Mouse (Mus musculus) kidney, postnatal 0 days (tissue): Measurements from ENCODE around the gene Nckap1l. TPM values are rescaled to one million over a fixed set of nuclear protein-coding genes. Genes with fewer than 3 reads are reported as not detected.

Experiments
- ATAC-seq: fragments of 200-750 bp; cut with Nextera tagmentation; replicated peaks from 2 replicates; pipeline ENCODE4 v1.8.0; 2017; ENCODE audit warnings: low read depth, moderate number of reproducible peaks, moderate TSS enrichment, moderate library complexity; ENCODE audit not compliant: low FRiP score
- DNase-seq: peaks from one replicate; pipeline ENCODE4 v3.0.0-alpha.2; 2016; ENCODE audit warnings: low spot score
- H3K27ac ChIP-seq: fragments of 300-500 bp; sonication (generic); 2 replicates; pipeline ENCODE4 v1.5.1; 2014; ENCODE audit warnings: mild to moderate bottlenecking
- H3K27me3 ChIP-seq: fragments of 300-500 bp; sonication (generic); 2 replicates; pipeline ENCODE4 v1.6.1; 2014; ENCODE audit warnings: low read length, mixed read lengths; ENCODE audit not compliant: insufficient read depth
- H3K36me3 ChIP-seq: fragments of 300-500 bp; sonication (generic); 2 replicates; pipeline ENCODE4 v1.6.1; 2014; ENCODE audit warnings: low read length, mixed read lengths; ENCODE audit not compliant: insufficient read depth
- H3K4me1 ChIP-seq: fragments of 300-500 bp; sonication (generic); replicated peaks from 2 replicates; pipeline ENCODE4 v1.6.1; 2014; ENCODE audit warnings: antibody characterized with exemption, low read length, mixed read lengths; ENCODE audit not compliant: insufficient read depth
- H3K4me2 ChIP-seq: fragments of 300-500 bp; sonication (generic); 2 replicates; pipeline ENCODE4 v1.6.1; 2014; ENCODE audit warnings: mild to moderate bottlenecking, low read length, moderate library complexity, mixed read lengths
- H3K4me3 ChIP-seq: fragments of 300-500 bp; sonication (generic); replicated peaks from 2 replicates; pipeline ENCODE4 v1.5.1; 2014; ENCODE audit warnings: low read depth, low read length
- H3K9ac ChIP-seq: fragments of 300-500 bp; sonication (generic); 2 replicates; pipeline ENCODE4 v1.6.1; 2014; ENCODE audit warnings: low read depth, low read length
- H3K9me3 ChIP-seq: fragments of 300-500 bp; sonication (generic); replicated peaks from 2 replicates; pipeline ENCODE4 v1.6.1; 2016; ENCODE audit warnings: low read length, inconsistent platforms, mixed read lengths
- CTCF ChIP-seq: IDR thresholded peaks from 2 replicates; pipeline ENCODE4 v1.5.1; 2016; ENCODE audit warnings: antibody characterized with exemption, low read depth, mild to moderate bottlenecking, moderate library complexity
- WGBS: fragments of 180-500 bp; shearing (Covaris S2); extraction: QIAGEN DNeasy Blood & Tissue Kit; methylation state at CpG from one replicate; pipeline ENCODE4 v1.1.7; 2014; 5-methylcytosine and 5-hydroxymethylcytosine counted together
- polyA plus RNA-seq: library from polyadenylated mRNA; unstranded; fragments of >200 nt; fragmentation: Nextera tagmentation; extraction: Ambion mirVana; gene quantifications from 2 replicates; pipeline ENCODE4 v1.2.1, GENCODE M21; 2015

The Nckap1l gene
- polyA plus RNA-seq, 1 experiment from 2014 or later = 1.2 TPM

- no peaks in the 10 kb centered on the region for H3K4me1 ChIP-seq
- no peak for TF ChIP-seq CTCF
- DNase-seq (no peak), ATAC-seq (no peak)
- H3K27me3 ChIP-seq = 0 out of 2 replicates have a peak, but pooled peaks cover 6% of the 10 kb centered on the region
- no peak overlapping the region for H3K9ac ChIP-seq
- H3K36me3 ChIP-seq = no peaks in the 10 kb centered on the region
- H3K27ac ChIP-seq = no peak overlapping the region
- no peak overlapping the region for H3K4me2 ChIP-seq
- WGBS = 64% methylated on average over 10 of the region's 10 CpGs
- H3K4me3 ChIP-seq = no peak overlapping the region
- no peaks in the 10 kb centered on the region for H3K9me3 ChIP-seq
Measured at GRCm38 (mm10) chr15:103496204-103497140, 42.9 kb downstream of the Nckap1l start.

GRCm38 (mm10) chr15:103498157-103498556, 44.6 kb downstream of the Nckap1l start:
- H3K9ac ChIP-seq = no peak overlapping the region
- H3K4me2 ChIP-seq = no peak overlapping the region
- no peak overlapping the region for H3K27ac ChIP-seq
- H3K4me1 ChIP-seq = no peaks in the 10 kb centered on the region
- H3K9me3 ChIP-seq = no peaks in the 10 kb centered on the region
- no peak for TF ChIP-seq CTCF
- 0 out of 2 replicates have a peak, but pooled peaks cover 6% of the 10 kb centered on the region for H3K27me3 ChIP-seq
- 27% methylated on average over 3 of the region's 3 CpGs for WGBS
- ATAC-seq = no peak
- no peak overlapping the region for H3K4me3 ChIP-seq
- no peak for DNase-seq
- no peaks in the 10 kb centered on the region for H3K36me3 ChIP-seq

- Histone ChIP-seq H3K27me3 (peaks cover 13% of the 10 kb centered on the region), H3K27ac (no peak overlapping the region), H3K4me3 (no peak overlapping the region), H3K4me2 (no peak overlapping the region), H3K9ac (no peak overlapping the region), H3K9me3 (no peaks in the 10 kb centered on the region), H3K4me1 (no peaks in the 10 kb centered on the region), H3K36me3 (no peaks in the 10 kb centered on the region)
- no peak for ATAC-seq
- WGBS = 85% methylated on average over 1 of the region's 1 CpGs
- DNase-seq = no peak
- no peak for TF ChIP-seq CTCF
Measured at GRCm38 (mm10) chr15:103500723-103501122, 47.1 kb downstream of the Nckap1l start.

- H3K9ac ChIP-seq = no peak overlapping the region
- no peaks in the 10 kb centered on the region for H3K36me3 ChIP-seq
- no peak overlapping the region for H3K4me3 ChIP-seq
- no peak for DNase-seq
- H3K27me3 ChIP-seq = peaks cover 13% of the 10 kb centered on the region
- no peak overlapping the region for H3K27ac ChIP-seq
- H3K4me2 ChIP-seq = no peak overlapping the region
- H3K4me1 ChIP-seq = no peaks in the 10 kb centered on the region
- ATAC-seq = no peak
- TF ChIP-seq CTCF = no peak
- no peaks in the 10 kb centered on the region for H3K9me3 ChIP-seq
- 38% methylated on average over 2 of the region's 2 CpGs for WGBS
Measured at GRCm38 (mm10) chr15:103501186-103501585, 47.6 kb downstream of the Nckap1l start.

- Histone ChIP-seq H3K4me3 (peak within 1 kb of the TSS; percentile 56), H3K36me3 (no peaks in the 10 kb centered on the region), H3K4me2 (peak within 1 kb of the TSS; percentile 98), H3K27me3 (peaks cover 13% of the 10 kb centered on the region), H3K27ac (0 out of 2 replicates have a peak within 1 kb of the TSS, but pooled peaks have one; percentile 1), H3K9me3 (no peaks in the 10 kb centered on the region), H3K4me1 (no peaks in the 10 kb centered on the region), H3K9ac (peak within 1 kb of the TSS; percentile 52; the same call in 1 of the 2 replicates)
- peak; percentile 75 for DNase-seq
- no peak for TF ChIP-seq CTCF
- ATAC-seq = peak; percentile 89
- WGBS = under 1% methylated on average over 53 of the region's 63 CpGs
Measured at GRCm38 (mm10) chr15:103502435-103503250, 49.0 kb downstream of the Nckap1l start, which contains the start of gene Pde1b. TSS of gene Pde1b (plus strand) at chr15:103503034.

- no peak for DNase-seq
- Histone ChIP-seq H3K9me3 (no peaks in the 10 kb centered on the region), H3K4me2 (peak overlapping the region; percentile 98), H3K27me3 (peaks cover 13% of the 10 kb centered on the region), H3K9ac (peak overlapping the region; percentile 52; the same call in 1 of the 2 replicates), H3K27ac (no peak overlapping the region), H3K4me1 (no peaks in the 10 kb centered on the region), H3K4me3 (peak overlapping the region; percentile 56), H3K36me3 (no peaks in the 10 kb centered on the region)
- no peak for ATAC-seq
- under 1% methylated on average over 13 of the region's 15 CpGs for WGBS
- TF ChIP-seq CTCF = no peak
Measured at GRCm38 (mm10) chr15:103503251-103503600, 49.6 kb downstream of the Nckap1l start.
